Mouse (Mus musculus): ENCODE data around the gene Rps6ka2. TPM values are rescaled to one million over a fixed set of nuclear protein-coding genes. Genes with fewer than 3 reads are reported as not detected.

The Rps6ka2 gene
- polyA plus RNA-seq, 1 experiment = not detected

DNA sequence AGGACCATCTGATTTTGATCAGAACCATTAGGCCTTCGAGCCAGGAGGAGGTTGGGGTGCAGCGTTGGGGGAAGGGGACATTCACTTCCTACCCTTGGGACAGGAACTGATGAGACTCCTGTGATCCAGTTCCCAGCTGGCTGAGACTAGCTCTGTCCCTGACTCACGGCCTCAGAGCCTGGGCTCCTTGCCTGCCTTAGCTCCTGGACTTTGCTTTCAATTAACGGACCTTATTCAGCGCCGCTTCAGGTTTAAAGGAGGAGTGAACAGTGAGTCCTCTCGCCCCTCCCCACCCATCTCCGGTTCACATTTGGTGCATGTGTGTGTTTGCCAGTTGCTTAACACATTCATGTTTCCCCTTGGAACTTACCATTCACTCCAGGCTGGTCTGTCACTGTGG is 100.6 kb downstream of the Rps6ka2 start:
- Histone ChIP-seq H3K4me1 (ENCODE audit: control insufficient read depth, insufficient read depth, low read length) (peaks cover 55% of the 10 kb centered on the region), H3K4me3 (ENCODE audit: insufficient read depth, low read depth, low read length) (no peak overlapping the region), H3K27ac (ENCODE audit: insufficient read depth, low read depth, low read length) (no peak overlapping the region)
- TF ChIP-seq CTCF (IDR thresholded peaks at IDR 0.05; ENCODE audit: insufficient read depth, low read depth, low read length) (no peak), POLR2A (IDR thresholded peaks at IDR 0.05; ENCODE audit: insufficient read depth, low read depth, low read length) (no peak)
- 81% methylated on average over 8 of the region's 8 CpGs for WGBS

- TF ChIP-seq CTCF (IDR thresholded peaks at IDR 0.05; ENCODE audit: insufficient read depth, low read depth, low read length) = no peak
- TF ChIP-seq POLR2A (IDR thresholded peaks at IDR 0.05; ENCODE audit: insufficient read depth, low read depth, low read length) = no peak
- Histone ChIP-seq H3K27ac (ENCODE audit: insufficient read depth, low read depth, low read length) (no peak overlapping the region), H3K4me3 (ENCODE audit: insufficient read depth, low read depth, low read length) (no peak overlapping the region), H3K4me1 (ENCODE audit: control insufficient read depth, insufficient read depth, low read length) (peaks cover 46% of the 10 kb centered on the region)
- WGBS = 68% methylated on average over 10 of the region's 10 CpGs
Measured at GRCm38 (mm10) chr17:7271522-7272134, 101.7 kb downstream of the Rps6ka2 start.

DNA sequence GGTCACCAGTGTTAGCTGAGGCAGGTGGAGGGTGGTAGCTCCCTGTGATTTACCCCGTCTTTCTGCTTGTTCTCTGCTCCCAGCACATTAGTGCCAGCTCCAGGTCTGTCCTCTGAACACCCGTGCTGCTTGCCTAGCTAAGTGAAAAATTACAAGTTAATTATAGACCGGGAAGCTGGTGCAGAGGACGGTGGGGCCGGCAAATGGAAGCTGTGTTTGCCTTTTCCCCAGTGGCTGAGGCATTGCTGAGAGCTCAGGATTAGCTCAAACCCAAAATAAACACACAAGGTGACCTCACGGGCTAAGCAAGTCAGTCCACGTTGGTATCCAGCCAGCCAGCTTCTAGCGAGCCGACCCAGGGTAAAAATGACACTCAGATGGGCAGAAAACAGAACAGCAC is 103.1 kb downstream of the Rps6ka2 start:
- TF ChIP-seq CTCF (IDR thresholded peaks at IDR 0.05; ENCODE audit: insufficient read depth, low read depth, low read length) (no peak), POLR2A (IDR thresholded peaks at IDR 0.05; ENCODE audit: insufficient read depth, low read depth, low read length) (no peak)
- no peak overlapping the region for H3K4me3 ChIP-seq (ENCODE audit: insufficient read depth, low read depth, low read length)
- H3K4me1 ChIP-seq (ENCODE audit: control insufficient read depth, insufficient read depth, low read length) = peaks cover 40% of the 10 kb centered on the region
- H3K27ac ChIP-seq (ENCODE audit: insufficient read depth, low read depth, low read length) = peak overlapping the region; percentile 31; the same call in 1 of the 2 replicates
- WGBS = 19% methylated on average over 9 of the region's 9 CpGs

GRCm38 (mm10) chr17:7273785-7274184 is 103.9 kb downstream of the Rps6ka2 start:
- 92% methylated on average over 10 of the region's 10 CpGs for WGBS
- TF ChIP-seq CTCF (IDR thresholded peaks at IDR 0.05; ENCODE audit: insufficient read depth, low read depth, low read length) (no peak), POLR2A (IDR thresholded peaks at IDR 0.05; ENCODE audit: insufficient read depth, low read depth, low read length) (no peak)
- Histone ChIP-seq H3K4me3 (ENCODE audit: insufficient read depth, low read depth, low read length) (no peak overlapping the region), H3K27ac (ENCODE audit: insufficient read depth, low read depth, low read length) (no peak overlapping the region), H3K4me1 (ENCODE audit: control insufficient read depth, insufficient read depth, low read length) (peaks cover 40% of the 10 kb centered on the region)

- TF ChIP-seq POLR2A (IDR thresholded peaks at IDR 0.05; ENCODE audit: insufficient read depth, low read depth, low read length) (no peak), CTCF (IDR thresholded peaks at IDR 0.05; ENCODE audit: insufficient read depth, low read depth, low read length) (no peak)
- 82% methylated on average over 15 of the region's 15 CpGs for WGBS
- Histone ChIP-seq H3K4me3 (ENCODE audit: insufficient read depth, low read depth, low read length) (no peak overlapping the region), H3K27ac (ENCODE audit: insufficient read depth, low read depth, low read length) (no peak overlapping the region), H3K4me1 (ENCODE audit: control insufficient read depth, insufficient read depth, low read length) (peaks cover 2% of the 10 kb centered on the region; the same call in 1 of the 2 replicates)
Measured at GRCm38 (mm10) chr17:7278702-7279242, 108.9 kb downstream of the Rps6ka2 start.

DNA sequence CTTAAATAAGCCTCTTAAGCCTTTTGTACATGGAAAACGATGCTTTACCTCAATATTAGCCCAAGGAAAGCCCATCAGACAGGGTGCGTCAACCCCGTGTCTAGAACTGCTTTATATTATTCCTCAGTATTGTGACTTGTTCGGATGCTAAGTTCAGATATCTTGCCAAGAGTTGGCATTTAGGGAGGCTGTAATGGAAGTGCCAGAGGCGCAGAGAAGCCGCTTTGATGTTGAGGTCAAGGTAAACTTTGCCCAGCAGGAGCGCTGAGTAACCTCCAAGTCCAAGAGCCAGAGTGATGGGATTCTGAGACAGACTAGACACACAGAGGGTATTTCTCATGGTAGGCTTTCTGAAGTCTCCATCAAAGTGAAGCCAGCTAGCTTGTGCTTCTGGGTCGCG is 109.3 kb downstream of the Rps6ka2 start:
- 89% methylated on average over 9 of the region's 9 CpGs for WGBS
- no peak overlapping the region for H3K4me3 ChIP-seq (ENCODE audit: insufficient read depth, low read depth, low read length)
- H3K27ac ChIP-seq (ENCODE audit: insufficient read depth, low read depth, low read length) = no peak overlapping the region
- no peaks in the 10 kb centered on the region for H3K4me1 ChIP-seq (ENCODE audit: control insufficient read depth, insufficient read depth, low read length)
- TF ChIP-seq CTCF (IDR thresholded peaks at IDR 0.05; ENCODE audit: insufficient read depth, low read depth, low read length) (no peak), POLR2A (IDR thresholded peaks at IDR 0.05; ENCODE audit: insufficient read depth, low read depth, low read length) (no peak)

- TF ChIP-seq POLR2A (IDR thresholded peaks at IDR 0.05; ENCODE audit: insufficient read depth, low read depth, low read length) = no peak
- 66% methylated on average over 8 of the region's 8 CpGs for WGBS
- no peak overlapping the region for H3K27ac ChIP-seq (ENCODE audit: insufficient read depth, low read depth, low read length)
- H3K4me1 ChIP-seq (ENCODE audit: control insufficient read depth, insufficient read depth, low read length) = peaks cover 7% of the 10 kb centered on the region; the same call in 1 of the 2 replicates
- no peak overlapping the region for H3K4me3 ChIP-seq (ENCODE audit: insufficient read depth, low read depth, low read length)
Measured at GRCm38 (mm10) chr17:7284297-7284910, 114.5 kb downstream of the Rps6ka2 start.

- Histone ChIP-seq H3K4me1 (ENCODE audit: control insufficient read depth, insufficient read depth, low read length) (peaks cover 7% of the 10 kb centered on the region; the same call in 1 of the 2 replicates), H3K27ac (ENCODE audit: insufficient read depth, low read depth, low read length) (no peak overlapping the region), H3K4me3 (ENCODE audit: insufficient read depth, low read depth, low read length) (no peak overlapping the region)
- no peak for TF ChIP-seq POLR2A (IDR thresholded peaks at IDR 0.05; ENCODE audit: insufficient read depth, low read depth, low read length)
- no peak for TF ChIP-seq CTCF (IDR thresholded peaks at IDR 0.05; ENCODE audit: insufficient read depth, low read depth, low read length)
- 85% methylated on average over 12 of the region's 12 CpGs for WGBS
Measured at GRCm38 (mm10) chr17:7285292-7285691, 115.4 kb downstream of the Rps6ka2 start.

- TF ChIP-seq POLR2A (IDR thresholded peaks at IDR 0.05; ENCODE audit: insufficient read depth, low read depth, low read length) = no peak
- TF ChIP-seq CTCF (IDR thresholded peaks at IDR 0.05; ENCODE audit: insufficient read depth, low read depth, low read length) = no peak
- Histone ChIP-seq H3K4me1 (ENCODE audit: control insufficient read depth, insufficient read depth, low read length) (peaks cover 7% of the 10 kb centered on the region; the same call in 1 of the 2 replicates), H3K27ac (ENCODE audit: insufficient read depth, low read depth, low read length) (no peak overlapping the region), H3K4me3 (ENCODE audit: insufficient read depth, low read depth, low read length) (no peak overlapping the region)
- WGBS = 61% methylated on average over 12 of the region's 12 CpGs
Measured at GRCm38 (mm10) chr17:7286422-7287050, 116.6 kb downstream of the Rps6ka2 start.

Measured in olfactory bulb, adult 2 months (tissue).